Mouse (Mus musculus) MEL (cell line): ENCODE data around the gene Ptar1.

Source experiments
- CTCF ChIP-seq, 3 experiments: IDR thresholded peaks in 2 of 3; conservative IDR thresholded peaks in 1 of 3; 2 replicates each; pipeline ENCODE4 v1.5.1; 2011 to 2012; ENCODE audit warnings: low read length in 3 of 3, low read depth in 2 of 3, mild to moderate bottlenecking in 2 of 3, improper control_type of control experiment in 1 of 3, inconsistent platforms in 1 of 3, mixed read lengths in 1 of 3, moderate library complexity in 1 of 3; ENCODE audit not compliant: control insufficient read depth in 1 of 3, insufficient read depth in 1 of 3, poor library complexity in 1 of 3, severe bottlenecking in 1 of 3
- GATA1 ChIP-seq: IDR thresholded peaks from 2 replicates; pipeline ENCODE4 v1.6.1; 2011; ENCODE audit warnings: low read depth, low read length, improper control_type of control experiment
- MXI1 ChIP-seq: IDR thresholded peaks from 2 replicates; pipeline ENCODE4 v1.6.1; 2011; ENCODE audit warnings: mild to moderate bottlenecking, low read depth, low read length, improper control_type of control experiment
- MYB ChIP-seq: IDR thresholded peaks from 2 replicates; pipeline ENCODE4 v1.6.1; 2011; ENCODE audit warnings: mild to moderate bottlenecking, low read depth, low read length, improper control_type of control experiment
- MYC ChIP-seq: IDR thresholded peaks from 2 replicates; pipeline ENCODE4 v1.6.1; 2011; ENCODE audit warnings: low read depth, mild to moderate bottlenecking, low read length, improper control_type of control experiment, moderate library complexity
- NRF1 ChIP-seq: IDR thresholded peaks from 2 replicates; pipeline ENCODE4 v1.6.1; 2014; ENCODE audit warnings: low read depth, mild to moderate bottlenecking, inconsistent platforms, low read length, improper control_type of control experiment, moderate library complexity; ENCODE audit not compliant: poor library complexity, insufficient read depth, severe bottlenecking
- SMC3 ChIP-seq: IDR thresholded peaks from 2 replicates; pipeline ENCODE4 v1.6.1; 2011; ENCODE audit warnings: low read depth, low read length, improper control_type of control experiment
- USF2 ChIP-seq, 2 experiments: IDR thresholded peaks; 2 replicates each; pipeline ENCODE4 v1.6.1; 2011 to 2012; ENCODE audit warnings: improper control_type of control experiment in 2 of 2, low read length in 2 of 2, borderline replicate concordance in 1 of 2, inconsistent platforms in 1 of 2, low read depth in 1 of 2, mild to moderate bottlenecking in 1 of 2; ENCODE audit not compliant: insufficient read depth in 1 of 2

GRCm38 (mm10) chr19:23647308-23647707 lies 39.9 kb upstream of the Ptar1 start:
- TF ChIP-seq MXI1 (no peak), SMC3 (no peak), CTCF (IDR thresholded peaks at IDR 0.05 in 2 of 3, conservative IDR thresholded peaks at IDR 0.05 in 1 of 3; ENCODE audit: control insufficient read depth in 1 of 3, insufficient read depth in 1 of 3, low read depth in 2 of 3, low read length in 3 of 3, poor library complexity in 1 of 3, severe bottlenecking in 1 of 3) (no peak), USF2 (IDR thresholded peaks at IDR 0.05; ENCODE audit: borderline replicate concordance in 1 of 2, insufficient read depth in 1 of 2, low read depth in 1 of 2, low read length in 2 of 2) (no peak), NRF1 (no peak), GATA1 (no peak), MYC (no peak), MYB (no peak)
